Mouse (Mus musculus): Measurements from ENCODE around the gene Tssk6. TPM values are rescaled to one million over a fixed set of nuclear protein-coding genes. Genes with fewer than 3 reads are reported as not detected.

Tssk6 gene
- 5.2 and 6.0 TPM in 2 replicates for polyA plus RNA-seq (2014; fragmentation: Nextera tagmentation; extraction: Ambion mirVana)

DNA sequence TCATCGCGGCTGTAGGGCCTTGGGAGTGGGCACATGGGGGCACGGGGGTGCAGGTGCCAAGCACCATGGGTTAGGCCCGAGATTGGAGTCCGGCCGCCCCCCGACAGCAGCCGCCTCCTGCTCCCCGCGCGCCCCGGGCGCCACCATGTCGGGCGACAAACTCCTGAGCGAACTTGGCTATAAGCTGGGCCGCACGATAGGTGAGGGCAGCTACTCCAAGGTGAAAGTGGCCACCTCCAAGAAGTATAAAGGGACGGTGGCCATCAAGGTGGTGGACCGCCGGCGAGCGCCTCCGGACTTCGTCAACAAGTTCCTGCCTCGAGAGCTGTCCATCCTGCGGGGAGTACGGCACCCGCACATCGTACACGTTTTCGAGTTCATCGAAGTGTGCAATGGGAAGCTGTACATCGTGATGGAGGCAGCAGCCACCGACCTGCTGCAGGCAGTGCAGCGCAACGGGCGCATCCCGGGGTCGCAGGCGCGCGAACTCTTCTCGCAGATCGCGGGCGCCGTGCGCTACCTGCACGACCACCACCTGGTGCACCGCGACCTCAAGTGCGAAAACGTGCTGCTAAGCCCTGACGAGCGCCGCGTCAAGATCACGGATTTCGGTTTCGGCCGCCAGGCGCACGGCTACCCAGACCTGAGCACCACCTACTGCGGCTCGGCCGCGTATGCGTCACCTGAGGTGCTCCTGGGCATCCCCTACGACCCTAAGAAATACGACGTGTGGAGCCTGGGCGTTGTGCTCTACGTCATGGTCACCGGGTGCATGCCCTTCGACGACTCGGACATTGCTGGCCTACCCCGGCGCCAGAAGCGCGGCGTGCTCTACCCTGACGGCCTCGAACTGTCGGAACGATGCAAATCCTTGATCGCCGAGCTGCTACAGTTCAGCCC lies at the start of gene Tssk6, which contains the start of the genes Ndufa13 and Yjefn3:
Gene Tssk6 (plus strand): TSS at position 22 of the 900 bp plus-strand sequence.
Gene Ndufa13 (minus strand): TSS at position 396 of the 900 bp plus-strand sequence.
Gene Yjefn3 (minus strand): TSS at position 550 of the 900 bp plus-strand sequence.
- H3K4me2 ChIP-seq (ENCODE audit: low read depth, low read length, severe bottlenecking) = peak within 1 kb of the TSS; percentile 93
- ATAC-seq (replicated peaks; ENCODE audit: low FRiP score) (peak; percentile 67), DNase-seq (ENCODE audit: low spot score) (no peak)
- no peaks in the 10 kb centered on the region for H3K36me3 ChIP-seq (ENCODE audit: control insufficient read depth, insufficient read depth, low read length)
- H3K27ac ChIP-seq (ENCODE audit: low read depth, low read length) = peak within 1 kb of the TSS; percentile 80
- WGBS = 5% methylated on average over 89 of the region's 89 CpGs
- peaks cover 13% of the 10 kb centered on the region; the same call in 1 of the 2 replicates for H3K4me1 ChIP-seq (replicated peaks; ENCODE audit: control insufficient read depth, insufficient read depth, low read length)
- H3K9me3 ChIP-seq (ENCODE audit: control insufficient read depth, low read length) = no peaks in the 10 kb centered on the region
- H3K9ac ChIP-seq (ENCODE audit: low read length) = peak within 1 kb of the TSS; percentile 85
- peak within 1 kb of the TSS; percentile 73 for H3K4me3 ChIP-seq (ENCODE audit: low read depth, low read length)
- no peaks in the 10 kb centered on the region for H3K27me3 ChIP-seq (ENCODE audit: control insufficient read depth, insufficient read depth, low read length)

DNA sequence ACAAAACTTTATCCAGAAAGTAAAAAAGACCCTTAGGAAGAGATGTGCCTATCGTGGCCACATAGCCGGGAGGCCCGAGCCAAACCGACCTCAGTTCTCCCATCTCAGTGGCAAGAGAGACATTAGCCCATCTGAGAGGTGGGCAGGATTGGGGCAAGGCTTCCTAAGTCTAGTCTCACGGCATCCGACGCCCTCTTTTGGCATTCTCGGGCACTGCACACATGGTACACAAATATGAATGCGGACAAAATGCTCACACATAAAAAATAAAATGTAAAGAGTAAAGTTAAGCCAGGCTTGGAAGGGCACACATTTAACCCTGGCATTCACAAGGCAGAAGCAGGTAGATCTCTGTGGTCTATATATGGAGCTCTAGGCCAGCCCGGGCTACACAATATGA lies 48.1 kb upstream of the Tssk6 start:
- H3K36me3 ChIP-seq (ENCODE audit: control insufficient read depth, insufficient read depth, low read length) = no peaks in the 10 kb centered on the region
- whole genome bisulfite sequencing = 90% methylated on average over 10 of the region's 10 CpGs
- H3K27me3 ChIP-seq (ENCODE audit: control insufficient read depth, insufficient read depth, low read length) = no peaks in the 10 kb centered on the region
- H3K9me3 ChIP-seq (ENCODE audit: control insufficient read depth, low read length) = no peaks in the 10 kb centered on the region
- H3K9ac ChIP-seq (ENCODE audit: low read length) = no peak overlapping the region
- H3K4me3 ChIP-seq (ENCODE audit: low read depth, low read length) = no peak overlapping the region
- H3K27ac ChIP-seq (ENCODE audit: low read depth, low read length) = no peak overlapping the region
- no peak overlapping the region for H3K4me2 ChIP-seq (ENCODE audit: low read depth, low read length, severe bottlenecking)
- ATAC-seq (replicated peaks; ENCODE audit: low FRiP score) = no peak
- no peaks in the 10 kb centered on the region for H3K4me1 ChIP-seq (replicated peaks; ENCODE audit: control insufficient read depth, insufficient read depth, low read length)
- DNase-seq (ENCODE audit: low spot score) = no peak

DNA sequence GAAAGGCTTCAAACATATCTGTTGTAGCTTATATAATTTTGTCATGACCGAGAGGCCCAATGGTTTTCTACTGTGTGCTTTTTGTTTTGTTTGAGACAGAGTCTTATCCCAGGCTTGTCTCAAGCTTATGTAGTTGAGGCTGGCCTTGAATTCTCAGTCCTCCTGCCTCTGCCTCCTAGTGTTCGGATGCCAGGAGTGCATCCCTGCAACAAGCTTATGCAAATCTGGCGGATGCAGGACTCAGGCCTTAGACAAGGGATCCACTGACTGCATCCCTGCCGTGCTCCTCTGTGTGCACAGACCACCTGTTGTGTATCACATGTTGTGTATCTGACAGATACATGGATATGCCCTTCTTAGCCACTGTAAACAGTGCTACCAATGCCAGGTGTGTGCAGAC lies 41.2 kb upstream of the Tssk6 start:
- WGBS = 58% methylated on average over 4 of the region's 4 CpGs
- H3K27me3 ChIP-seq (ENCODE audit: control insufficient read depth, insufficient read depth, low read length) = no peaks in the 10 kb centered on the region
- H3K9me3 ChIP-seq (ENCODE audit: control insufficient read depth, low read length) = no peaks in the 10 kb centered on the region
- no peak overlapping the region for H3K4me2 ChIP-seq (ENCODE audit: low read depth, low read length, severe bottlenecking)
- no peaks in the 10 kb centered on the region; the same call in 1 of the 2 replicates for H3K36me3 ChIP-seq (ENCODE audit: control insufficient read depth, insufficient read depth, low read length)
- H3K4me1 ChIP-seq (replicated peaks; ENCODE audit: control insufficient read depth, insufficient read depth, low read length) = no peaks in the 10 kb centered on the region
- H3K27ac ChIP-seq (ENCODE audit: low read depth, low read length) = no peak overlapping the region
- H3K4me3 ChIP-seq (ENCODE audit: low read depth, low read length) = no peak overlapping the region
- DNase-seq (ENCODE audit: low spot score) = no peak
- H3K9ac ChIP-seq (ENCODE audit: low read length) = no peak overlapping the region
- ATAC-seq (replicated peaks; ENCODE audit: low FRiP score) = no peak

DNA sequence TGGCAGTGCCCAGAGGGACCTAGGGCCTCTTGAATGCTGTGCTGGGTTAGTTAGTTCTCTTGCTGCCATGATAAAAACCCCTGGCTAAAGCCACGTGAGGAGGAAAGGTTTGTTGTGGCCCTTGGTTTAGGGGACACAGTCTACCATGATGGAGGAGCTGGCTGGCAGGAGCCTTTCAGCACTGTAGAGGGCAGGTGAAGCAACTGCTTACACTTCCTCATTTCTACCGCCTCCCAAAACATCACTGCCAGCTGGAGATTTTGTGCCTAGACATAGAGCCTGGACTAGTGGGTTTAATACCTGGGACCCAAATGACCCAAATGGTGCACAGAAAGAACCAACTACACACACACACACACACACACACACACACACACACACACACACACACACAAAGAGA lies 40.7 kb upstream of the Tssk6 start:
- Histone ChIP-seq H3K27ac (ENCODE audit: low read depth, low read length) (no peak overlapping the region), H3K4me1 (replicated peaks; ENCODE audit: control insufficient read depth, insufficient read depth, low read length) (no peaks in the 10 kb centered on the region), H3K9me3 (ENCODE audit: control insufficient read depth, low read length) (no peaks in the 10 kb centered on the region), H3K4me3 (ENCODE audit: low read depth, low read length) (no peak overlapping the region), H3K9ac (ENCODE audit: low read length) (no peak overlapping the region), H3K27me3 (ENCODE audit: control insufficient read depth, insufficient read depth, low read length) (no peaks in the 10 kb centered on the region), H3K36me3 (ENCODE audit: control insufficient read depth, insufficient read depth, low read length) (no peaks in the 10 kb centered on the region; the same call in 1 of the 2 replicates), H3K4me2 (ENCODE audit: low read depth, low read length, severe bottlenecking) (no peak overlapping the region)
- WGBS = 77% methylated on average over 2 of the region's 2 CpGs
- no peak for DNase-seq (ENCODE audit: low spot score)
- ATAC-seq (replicated peaks; ENCODE audit: low FRiP score) = no peak

DNA sequence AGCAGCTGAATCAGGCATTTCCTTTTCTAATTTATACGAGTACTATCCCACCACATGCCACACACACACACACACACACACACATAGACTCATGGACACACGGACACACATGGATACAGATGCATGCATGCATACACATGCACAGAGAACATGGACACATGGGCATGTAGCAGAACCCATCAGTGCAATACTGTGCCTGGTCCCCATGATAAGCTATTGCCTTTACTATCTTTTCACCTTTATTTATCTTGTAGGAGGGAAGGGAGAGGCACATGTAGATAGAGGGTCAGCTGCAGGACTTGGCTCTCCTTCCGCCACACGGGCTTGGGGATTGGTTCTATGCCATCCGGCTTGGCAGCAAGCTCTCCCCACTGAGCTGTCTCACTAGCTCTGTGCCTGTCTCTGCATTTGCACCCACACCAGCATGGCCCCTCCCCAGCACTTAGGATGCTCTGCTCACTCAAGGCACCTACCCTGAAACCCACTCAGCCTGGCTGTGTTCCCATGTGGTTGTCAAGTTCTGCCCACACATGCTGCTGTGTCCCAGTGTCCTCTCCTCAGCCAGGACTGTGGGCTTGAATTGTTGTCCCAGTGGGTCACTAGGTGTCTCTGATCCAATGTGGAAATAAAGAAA lies 38.5 kb upstream of the Tssk6 start:
- no peaks in the 10 kb centered on the region for H3K9me3 ChIP-seq (ENCODE audit: control insufficient read depth, low read length)
- no peaks in the 10 kb centered on the region; the same call in 1 of the 2 replicates for H3K36me3 ChIP-seq (ENCODE audit: control insufficient read depth, insufficient read depth, low read length)
- WGBS = 87% methylated on average over 5 of the region's 5 CpGs
- no peak for DNase-seq (ENCODE audit: low spot score)
- no peak overlapping the region for H3K4me3 ChIP-seq (ENCODE audit: low read depth, low read length)
- no peak for ATAC-seq (replicated peaks; ENCODE audit: low FRiP score)
- H3K9ac ChIP-seq (ENCODE audit: low read length) = no peak overlapping the region
- H3K27me3 ChIP-seq (ENCODE audit: control insufficient read depth, insufficient read depth, low read length) = no peaks in the 10 kb centered on the region
- no peaks in the 10 kb centered on the region for H3K4me1 ChIP-seq (replicated peaks; ENCODE audit: control insufficient read depth, insufficient read depth, low read length)
- H3K27ac ChIP-seq (ENCODE audit: low read depth, low read length) = no peak overlapping the region
- H3K4me2 ChIP-seq (ENCODE audit: low read depth, low read length, severe bottlenecking) = no peak overlapping the region

DNA sequence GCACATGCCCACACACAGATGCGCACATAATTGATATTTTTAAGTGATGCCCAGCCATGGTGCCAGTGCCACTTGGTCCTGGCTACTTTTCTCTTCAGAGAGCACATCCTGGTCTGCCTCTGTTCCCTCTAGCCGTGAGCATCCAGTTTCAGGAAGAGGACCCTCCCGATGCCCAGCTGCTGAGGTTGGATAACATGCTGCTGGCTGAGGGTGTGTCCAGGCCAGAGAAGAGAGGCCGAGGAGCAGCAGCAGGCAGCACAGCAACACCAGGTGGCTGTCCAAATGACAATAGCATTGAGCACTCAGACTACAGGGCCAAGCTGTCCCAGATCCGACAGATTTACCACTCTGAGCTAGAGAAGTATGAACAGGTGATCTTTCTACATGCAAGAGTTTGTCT lies 37.8 kb upstream of the Tssk6 start:
- Histone ChIP-seq H3K4me2 (ENCODE audit: low read depth, low read length, severe bottlenecking) (no peak overlapping the region), H3K9ac (ENCODE audit: low read length) (no peak overlapping the region), H3K4me3 (ENCODE audit: low read depth, low read length) (no peak overlapping the region), H3K36me3 (ENCODE audit: control insufficient read depth, insufficient read depth, low read length) (no peaks in the 10 kb centered on the region; the same call in 1 of the 2 replicates), H3K27ac (ENCODE audit: low read depth, low read length) (no peak overlapping the region), H3K27me3 (ENCODE audit: control insufficient read depth, insufficient read depth, low read length) (no peaks in the 10 kb centered on the region), H3K9me3 (ENCODE audit: control insufficient read depth, low read length) (no peaks in the 10 kb centered on the region), H3K4me1 (replicated peaks; ENCODE audit: control insufficient read depth, insufficient read depth, low read length) (no peaks in the 10 kb centered on the region)
- WGBS = 85% methylated on average over 5 of the region's 5 CpGs
- DNase-seq (ENCODE audit: low spot score) (no peak), ATAC-seq (replicated peaks; ENCODE audit: low FRiP score) (no peak)

DNA sequence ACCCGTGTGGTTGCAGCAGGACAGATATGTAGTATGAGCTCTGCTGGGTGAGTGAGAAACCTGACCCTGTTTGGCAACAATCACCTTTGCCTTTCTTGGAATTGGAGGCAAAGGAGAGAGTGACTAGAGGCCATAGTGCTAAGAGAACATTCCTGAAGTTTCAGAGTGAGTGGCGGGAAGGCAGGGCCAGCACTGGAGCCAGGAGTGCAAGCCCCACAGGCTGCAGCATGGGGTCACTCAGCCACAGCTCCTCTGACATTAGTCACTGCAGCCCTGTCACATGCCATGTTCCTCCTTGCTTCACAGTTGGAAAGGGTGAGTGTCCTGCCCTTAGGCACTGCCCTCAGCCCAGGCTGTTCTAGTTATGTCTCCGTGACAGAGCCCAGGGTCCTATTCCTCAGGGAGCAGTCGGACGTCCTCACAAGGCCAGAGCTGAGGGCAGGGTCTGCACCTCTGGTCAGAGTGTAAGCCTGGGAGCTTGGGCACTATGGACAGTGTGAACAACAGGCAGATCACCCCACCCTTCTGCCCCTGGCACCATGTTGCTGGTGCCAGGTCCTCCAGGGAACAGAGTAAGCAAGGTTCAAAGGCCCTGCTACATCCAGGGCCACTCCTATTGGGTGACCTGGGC lies 34.2 kb upstream of the Tssk6 start:
- Histone ChIP-seq H3K27me3 (ENCODE audit: control insufficient read depth, insufficient read depth, low read length) (no peaks in the 10 kb centered on the region), H3K36me3 (ENCODE audit: control insufficient read depth, insufficient read depth, low read length) (no peaks in the 10 kb centered on the region; the same call in 1 of the 2 replicates), H3K4me1 (replicated peaks; ENCODE audit: control insufficient read depth, insufficient read depth, low read length) (no peaks in the 10 kb centered on the region), H3K9me3 (ENCODE audit: control insufficient read depth, low read length) (no peaks in the 10 kb centered on the region), H3K4me2 (ENCODE audit: low read depth, low read length, severe bottlenecking) (no peak overlapping the region), H3K4me3 (ENCODE audit: low read depth, low read length) (no peak overlapping the region), H3K27ac (ENCODE audit: low read depth, low read length) (no peak overlapping the region), H3K9ac (ENCODE audit: low read length) (no peak overlapping the region)
- ATAC-seq (replicated peaks; ENCODE audit: low FRiP score) (no peak), DNase-seq (ENCODE audit: low spot score) (no peak)
- WGBS = 85% methylated on average over 5 of the region's 5 CpGs

DNA sequence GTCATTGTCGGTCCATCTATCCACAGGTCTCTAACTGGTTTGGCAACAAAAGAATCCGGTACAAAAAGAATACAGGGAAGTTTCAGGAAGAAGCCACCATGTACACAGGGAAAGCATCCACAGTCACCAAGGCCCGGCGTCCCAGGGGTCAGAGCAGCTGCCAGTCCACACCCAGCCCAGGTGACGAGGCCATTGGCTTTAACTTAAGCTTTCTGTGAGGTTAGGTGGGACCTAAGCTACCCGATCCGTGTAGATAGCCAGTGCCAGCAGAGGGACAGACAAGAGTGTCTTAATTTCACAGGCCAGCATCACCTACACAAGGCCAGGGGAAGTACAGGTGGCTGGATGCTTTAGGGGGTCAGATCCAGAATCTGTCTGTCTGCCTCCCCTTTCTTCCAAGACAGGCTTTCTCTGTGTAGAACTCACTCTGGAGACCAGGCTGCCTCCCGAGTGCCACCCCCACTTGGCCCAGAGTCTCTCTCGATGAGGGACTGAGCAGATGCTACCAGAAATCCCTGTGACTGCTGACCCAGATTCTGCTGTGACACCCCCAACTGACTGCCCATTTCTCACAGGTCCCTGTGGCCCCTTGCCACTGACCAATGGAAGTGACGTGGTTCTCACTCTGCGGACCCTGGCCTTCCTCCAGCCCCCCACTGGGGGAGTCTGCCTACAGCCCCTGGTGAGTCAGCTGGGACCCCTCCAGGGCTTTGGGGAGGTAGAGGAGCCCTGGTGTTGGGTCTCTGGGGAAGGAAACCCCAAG lies 31.8 kb upstream of the Tssk6 start:
- Histone ChIP-seq H3K9me3 (ENCODE audit: control insufficient read depth, low read length) (no peaks in the 10 kb centered on the region), H3K4me2 (ENCODE audit: low read depth, low read length, severe bottlenecking) (no peak overlapping the region), H3K27ac (ENCODE audit: low read depth, low read length) (no peak overlapping the region), H3K27me3 (ENCODE audit: control insufficient read depth, insufficient read depth, low read length) (no peaks in the 10 kb centered on the region), H3K4me1 (replicated peaks; ENCODE audit: control insufficient read depth, insufficient read depth, low read length) (no peaks in the 10 kb centered on the region), H3K4me3 (ENCODE audit: low read depth, low read length) (no peak overlapping the region), H3K9ac (ENCODE audit: low read length) (no peak overlapping the region), H3K36me3 (ENCODE audit: control insufficient read depth, insufficient read depth, low read length) (no peaks in the 10 kb centered on the region; the same call in 1 of the 2 replicates)
- WGBS = 88% methylated on average over 11 of the region's 11 CpGs
- DNase-seq (ENCODE audit: low spot score) (no peak), ATAC-seq (replicated peaks; ENCODE audit: low FRiP score) (no peak)

All from forebrain, embryonic 11.5 days (tissue).